Mouse (Mus musculus) liver, embryonic 14.5 days (tissue): ENCODE data around the gene Smyd5. TPM values are rescaled to one million over a fixed set of nuclear protein-coding genes. Genes with fewer than 3 reads are reported as not detected.

Experiments used
- ATAC-seq: fragments of 200-750 bp; cut with Nextera tagmentation; 2 replicates; pipeline ENCODE4 v1.8.0; 2017; ENCODE audit warnings: moderate number of reproducible peaks, mild to moderate bottlenecking, moderate library complexity; ENCODE audit not compliant: insufficient read depth
- DNase-seq, 3 experiments: peaks; one replicate each; pipeline ENCODE4 v3.0.0-alpha.2; 2012 to 2013; ENCODE audit warnings: low read depth in 3 of 3, low spot score in 3 of 3
- H3K27ac ChIP-seq: fragments of 300-500 bp; sonication (generic); 2 replicates; pipeline ENCODE4 v1.5.1; 2014; ENCODE audit warnings: moderate library complexity, mild to moderate bottlenecking, control low read depth, inconsistent platforms
- H3K27me3 ChIP-seq: fragments of 300-500 bp; sonication (generic); 2 replicates; pipeline ENCODE4 v1.6.1; 2014; ENCODE audit warnings: mild to moderate bottlenecking, low read length, moderate library complexity; ENCODE audit not compliant: control insufficient read depth, insufficient read depth
- H3K36me3 ChIP-seq: fragments of 300-500 bp; sonication (generic); replicated peaks from 2 replicates; pipeline ENCODE4 v1.6.1; 2014; ENCODE audit warnings: low read depth; ENCODE audit not compliant: control insufficient read depth, insufficient read depth
- H3K4me1 ChIP-seq, 2 experiments: fragments of 200-500 bp in 1 of 2; fragments of 300-500 bp in 1 of 2; sonication (generic) in 1 of 2; replicated peaks; 2 replicates each; pipeline ENCODE4 v1.6.1; 2012 to 2014; ENCODE audit warnings: antibody characterized with exemption in 1 of 2, inconsistent platforms in 1 of 2, low read length in 1 of 2; ENCODE audit not compliant: control insufficient read depth in 2 of 2, insufficient read depth in 2 of 2
- H3K4me2 ChIP-seq: fragments of 300-500 bp; sonication (generic); 2 replicates; pipeline ENCODE4 v1.6.1; 2014; ENCODE audit warnings: low read depth, mild to moderate bottlenecking, control low read depth, moderate library complexity
- H3K4me3 ChIP-seq, 2 experiments: fragments of 200-500 bp in 1 of 2; fragments of 300-500 bp in 1 of 2; sonication (generic) in 1 of 2; 2 replicates each; pipeline ENCODE4 v1.5.1; 2012 to 2014; ENCODE audit warnings: low read depth in 2 of 2, low read length in 2 of 2, mild to moderate bottlenecking in 2 of 2, control low read depth in 1 of 2, inconsistent platforms in 1 of 2, moderate library complexity in 1 of 2; ENCODE audit not compliant: insufficient read depth in 1 of 2
- H3K9ac ChIP-seq: fragments of 300-500 bp; sonication (generic); replicated peaks from 2 replicates; pipeline ENCODE4 v1.6.1; 2014; ENCODE audit warnings: mild to moderate bottlenecking, control low read depth, moderate library complexity
- H3K9me3 ChIP-seq: fragments of 300-500 bp; sonication (generic); 2 replicates; pipeline ENCODE4 v1.6.1; 2016; ENCODE audit warnings: low read length, mixed read lengths; ENCODE audit not compliant: control insufficient read depth
- CTCF ChIP-seq: IDR thresholded peaks from 2 replicates; pipeline ENCODE4 v1.5.1; 2016; ENCODE audit warnings: antibody characterized with exemption, low read depth, control low read depth
- EP300 ChIP-seq: IDR thresholded peaks from 2 replicates; pipeline ENCODE4 v1.6.1; 2016; ENCODE audit warnings: antibody characterized with exemption, low read depth
- WGBS: fragments of 180-500 bp; shearing (Covaris S2); extraction: QIAGEN DNeasy Blood & Tissue Kit; methylation state at CpG from one replicate; pipeline ENCODE4 v1.1.7; 2014; ENCODE audit not compliant: insufficient replicate concordance; 5-methylcytosine and 5-hydroxymethylcytosine counted together
- polyA plus RNA-seq, 2 experiments: library from polyadenylated mRNA; depleted of rRNA in 1 of 2; stranded (reverse) in 1 of 2; unstranded in 1 of 2; fragments of >200 nt; fragmentation: Nextera tagmentation in 1 of 2; extraction: Ambion mirVana in 1 of 2; gene quantifications; 2 replicates each; pipeline versions ENCODE4 v1.2.1 to v1.2.3; 2012 to 2014

Gene Smyd5
- polyA plus RNA-seq, 2 experiments = 16.9 TPM

- ATAC-seq (no peak), DNase-seq (no peak)
- Histone ChIP-seq H3K4me2 (0 out of 2 replicates have a peak overlapping the region, but pooled peaks have one; percentile 18), H3K27ac (no peak overlapping the region), H3K4me1 (peaks cover 3 to 11% of the 10 kb centered on the region in 2 experiments; a peak in 3 of 4 replicates), H3K4me3 (no peak overlapping the region), H3K9ac (no peak overlapping the region; the same call in 1 of the 2 replicates), H3K36me3 (no peaks in the 10 kb centered on the region), H3K27me3 (no peaks in the 10 kb centered on the region), H3K9me3 (no peaks in the 10 kb centered on the region)
- 55% methylated on average over 5 of the region's 5 CpGs for WGBS
- no peak for TF ChIP-seq CTCF
- TF ChIP-seq EP300 = no peak
Measured at GRCm38 (mm10) chr6:85433865-85434264, 2.1 kb downstream of the Smyd5 start.

GRCm38 (mm10) chr6:85436204-85436603 lies 4.4 kb downstream of the Smyd5 start:
- no peak for TF ChIP-seq EP300
- no peak for TF ChIP-seq CTCF
- Histone ChIP-seq H3K9ac (no peak overlapping the region), H3K4me3 (no peak overlapping the region), H3K9me3 (no peaks in the 10 kb centered on the region), H3K27me3 (no peaks in the 10 kb centered on the region), H3K4me2 (no peak overlapping the region), H3K27ac (no peak overlapping the region), H3K4me1 (peaks cover 3 to 11% of the 10 kb centered on the region in 2 experiments; a peak in 3 of 4 replicates), H3K36me3 (peaks cover 5% of the 10 kb centered on the region; the same call in 1 of the 2 replicates)
- 69% methylated on average over 1 of the region's 1 CpGs for WGBS
- DNase-seq (no peak), ATAC-seq (no peak)

- Histone ChIP-seq H3K4me2 (no peak overlapping the region), H3K36me3 (peaks cover 5% of the 10 kb centered on the region; the same call in 1 of the 2 replicates), H3K4me3 (no peak overlapping the region), H3K27me3 (no peaks in the 10 kb centered on the region), H3K9me3 (no peaks in the 10 kb centered on the region), H3K4me1 (peaks cover 3 to 11% of the 10 kb centered on the region in 2 experiments; a peak in 3 of 4 replicates), H3K27ac (no peak overlapping the region), H3K9ac (no peak overlapping the region)
- DNase-seq (no peak), ATAC-seq (no peak)
- TF ChIP-seq CTCF (no peak), EP300 (no peak)
- 71% methylated on average over 5 of the region's 6 CpGs for WGBS
Measured at GRCm38 (mm10) chr6:85436631-85437030, 4.8 kb downstream of the Smyd5 start.

GRCm38 (mm10) chr6:85441142-85441541 lies 9.4 kb downstream of the Smyd5 start:
- H3K9me3 ChIP-seq = no peaks in the 10 kb centered on the region
- TF ChIP-seq CTCF = no peak
- no peak for TF ChIP-seq EP300
- no peak overlapping the region for H3K4me2 ChIP-seq
- no peak for DNase-seq
- ATAC-seq = no peak
- 78% methylated on average over 4 of the region's 4 CpGs for WGBS
- H3K9ac ChIP-seq = no peak overlapping the region
- no peak overlapping the region for H3K27ac ChIP-seq
- H3K36me3 ChIP-seq = peaks cover 9% of the 10 kb centered on the region; the same call in 1 of the 2 replicates
- no peak overlapping the region for H3K4me3 ChIP-seq
- H3K27me3 ChIP-seq = no peaks in the 10 kb centered on the region
- H3K4me1 ChIP-seq = no peaks in the 10 kb centered on the region

GRCm38 (mm10) chr6:85443488-85444233 lies 11.9 kb downstream of the Smyd5 start:
- H3K9me3 ChIP-seq = no peaks in the 10 kb centered on the region
- no peak overlapping the region for H3K4me2 ChIP-seq
- H3K4me1 ChIP-seq = no peaks in the 10 kb centered on the region
- H3K27me3 ChIP-seq = no peaks in the 10 kb centered on the region
- no peak overlapping the region for H3K9ac ChIP-seq
- no peak overlapping the region for H3K4me3 ChIP-seq
- peaks cover 15% of the 10 kb centered on the region for H3K36me3 ChIP-seq
- TF ChIP-seq EP300 (no peak), CTCF (no peak)
- DNase-seq (no peak), ATAC-seq (no peak)
- 69% methylated on average over 3 of the region's 3 CpGs for WGBS
- no peak overlapping the region for H3K27ac ChIP-seq
